In genomic region chr10:77418138-77418537, GRCm38 (mm10) we compare ENCODE assay signal across 8 mouse cellular contexts. TPM values are rescaled to one million over a fixed set of nuclear protein-coding genes. Genes with fewer than 3 reads are reported as not detected.
A peak's percentile ranks its signal among the peaks of the same experiment; 100 is the strongest.
DNase-seq lines count a peak whose midpoint lies in the region; ATAC-seq and TF ChIP-seq lines count a peak whose summit lies in the region.

Gene Adarb1, minus strand, starts transcription at chr10:77418270.

- WGBS in heart, embryonic 10.5 days, result under 1% methylated on average over 55 of the region's 57 CpGs
- WGBS in kidney, embryonic 14.5 days, result under 1% methylated on average over 49 of the region's 57 CpGs
- WGBS in limb, embryonic 14.5 days, result under 1% methylated on average over 48 of the region's 57 CpGs
- WGBS in midbrain, embryonic 16.5 days, result under 1% methylated on average over 57 of the region's 57 CpGs
- under 1% methylated on average over 55 of the region's 57 CpGs for WGBS in spleen, adult 2 months

- no peaks in the 10 kb centered on the region for H3K27me3 ChIP-seq in C2C12 (ENCODE audit: control insufficient read depth, insufficient read depth, insufficient read length)
- H3K27me3 ChIP-seq in heart, embryonic 10.5 days (ENCODE audit: insufficient read depth, poor library complexity, severe bottlenecking), result peaks cover 12% of the 10 kb centered on the region
- peaks cover 18% of the 10 kb centered on the region for H3K27me3 ChIP-seq in kidney, embryonic 14.5 days (ENCODE audit: control insufficient read depth, insufficient read depth, low read length)
- peaks cover 18% of the 10 kb centered on the region for H3K27me3 ChIP-seq in limb, embryonic 14.5 days (ENCODE audit: control insufficient read depth, insufficient read depth, low read length)
- H3K27me3 ChIP-seq in midbrain, embryonic 16.5 days (ENCODE audit: control insufficient read depth, insufficient read depth, low read depth, low read length), result peaks cover 7% of the 10 kb centered on the region; the same call in 1 of the 2 replicates
- H3K27me3 ChIP-seq in spleen, adult 2 months (ENCODE audit: control insufficient read depth, insufficient read depth, low read length), result peaks cover 3% of the 10 kb centered on the region; the same call in 1 of the 2 replicates

- ATAC-seq in erythroblast, adult 5-6 weeks (replicated peaks; ENCODE audit: low FRiP score, poor library complexity, severe bottlenecking), result peak; percentile 70
- ATAC-seq in kidney, embryonic 14.5 days (ENCODE audit: low FRiP score, low TSS enrichment), result peak; percentile 95
- peak; percentile 95 for ATAC-seq in limb, embryonic 14.5 days (ENCODE audit: low FRiP score, low read depth)
- ATAC-seq in midbrain, embryonic 16.5 days, result peak; percentile 95

- no peaks in the 10 kb centered on the region for H3K9me3 ChIP-seq in heart, embryonic 10.5 days
- H3K9me3 ChIP-seq in kidney, embryonic 14.5 days (ENCODE audit: control insufficient read depth, low read length), result no peaks in the 10 kb centered on the region
- H3K9me3 ChIP-seq in limb, embryonic 14.5 days (ENCODE audit: control insufficient read depth, low read length), result no peaks in the 10 kb centered on the region
- no peaks in the 10 kb centered on the region for H3K9me3 ChIP-seq in midbrain, embryonic 16.5 days (replicated peaks; ENCODE audit: control insufficient read depth, low read length, poor library complexity, severe bottlenecking)

- no peaks in the 10 kb centered on the region for H3K36me3 ChIP-seq in C2C12 (ENCODE audit: control insufficient read depth, insufficient read depth)
- 0 out of 2 replicates have a peak, but pooled peaks cover 8% of the 10 kb centered on the region for H3K36me3 ChIP-seq in heart, embryonic 10.5 days
- H3K36me3 ChIP-seq in kidney, embryonic 14.5 days (ENCODE audit: control insufficient read depth, insufficient read depth, low read length), result no peaks in the 10 kb centered on the region
- H3K36me3 ChIP-seq in limb, embryonic 14.5 days (ENCODE audit: control insufficient read depth, insufficient read depth, low read length), result no peaks in the 10 kb centered on the region
- no peaks in the 10 kb centered on the region for H3K36me3 ChIP-seq in midbrain, embryonic 16.5 days (ENCODE audit: control insufficient read depth, insufficient read depth, low read length)
- no peaks in the 10 kb centered on the region for H3K36me3 ChIP-seq in spleen, adult 2 months (ENCODE audit: control insufficient read depth, insufficient read depth, low read length)

- DNase-seq in brain, embryonic 14.5 days (ENCODE audit: low read depth), result peak; percentile 95
- peak; percentile 94 for DNase-seq in heart, embryonic 10.5 days (ENCODE audit: low spot score)
- DNase-seq in limb, embryonic 14.5 days (ENCODE audit: low spot score), result peak; percentile 85
- peak; percentile 77 to 81 for DNase-seq in spleen, adult 2 months (ENCODE audit: low read depth in 1 of 2, low spot score in 2 of 2)

- peak within 1 kb of the TSS; percentile 77 for H3K9ac ChIP-seq in kidney, embryonic 14.5 days (ENCODE audit: low read depth, low read length)
- peak within 1 kb of the TSS; percentile 72 for H3K9ac ChIP-seq in limb, embryonic 14.5 days (ENCODE audit: low read depth, low read length, severe bottlenecking)
- H3K9ac ChIP-seq in midbrain, embryonic 16.5 days (ENCODE audit: low read depth, low read length), result peak within 1 kb of the TSS; percentile 89

- H3K79me3 ChIP-seq in C2C12 (ENCODE audit: low read depth), result peaks cover 2% of the 10 kb centered on the region

- peaks cover 38% of the 10 kb centered on the region for H3K4me1 ChIP-seq in heart, embryonic 10.5 days
- H3K4me1 ChIP-seq in kidney, embryonic 14.5 days (ENCODE audit: control insufficient read depth, insufficient read depth, low read length), result peaks cover 13% of the 10 kb centered on the region
- H3K4me1 ChIP-seq in limb, embryonic 14.5 days (ENCODE audit: control insufficient read depth, insufficient read depth, low read length), result peaks cover 9% of the 10 kb centered on the region
- peaks cover 15% of the 10 kb centered on the region for H3K4me1 ChIP-seq in midbrain, embryonic 16.5 days (ENCODE audit: control insufficient read depth, insufficient read depth, low read length)
- H3K4me1 ChIP-seq in spleen, adult 2 months (ENCODE audit: control insufficient read depth, insufficient read depth, insufficient read length), result peaks cover 8% of the 10 kb centered on the region

- TF ChIP-seq POLR2A in brain, embryonic 14.5 days (IDR thresholded peaks at IDR 0.05; ENCODE audit: borderline replicate concordance, extremely low read depth, insufficient read depth, insufficient read length, poor library complexity, severe bottlenecking), result peak; percentile 67
- TF ChIP-seq POLR2A in limb, embryonic 14.5 days (IDR thresholded peaks at IDR 0.05; ENCODE audit: borderline replicate concordance, extremely low read depth, insufficient read depth, insufficient read length), result peak; percentile 79; the same call in 1 of the 2 replicates
- no peak for TF ChIP-seq POLR2A in spleen, adult 2 months (IDR thresholded peaks at IDR 0.05; ENCODE audit: low read depth, low read length)

- peak within 1 kb of the TSS; percentile 75 for H3ac ChIP-seq in C2C12 (ENCODE audit: control insufficient read depth, insufficient read length, low read depth)

- H3K4me2 ChIP-seq in kidney, embryonic 14.5 days (replicated peaks; ENCODE audit: low read depth, low read length), result peak within 1 kb of the TSS; percentile 94
- H3K4me2 ChIP-seq in limb, embryonic 14.5 days (replicated peaks; ENCODE audit: low read depth, low read length, severe bottlenecking), result peak within 1 kb of the TSS; percentile 97
- peak within 1 kb of the TSS; percentile 90 for H3K4me2 ChIP-seq in midbrain, embryonic 16.5 days (ENCODE audit: low read length)

- no peak for TF ChIP-seq CTCF in C2C12 (IDR thresholded peaks at IDR 0.05; ENCODE audit: control insufficient read depth, insufficient read depth, insufficient read length)
- no peak for TF ChIP-seq CTCF in brain, embryonic 14.5 days (IDR thresholded peaks at IDR 0.05; ENCODE audit: borderline replicate concordance, extremely low read depth, insufficient read depth, insufficient read length)
- TF ChIP-seq CTCF in spleen, adult 2 months (IDR thresholded peaks at IDR 0.05; ENCODE audit: extremely low read depth, insufficient read depth, insufficient read length, insufficient replicate concordance), result no peak

- peak within 1 kb of the TSS; percentile 56 for H3K4me3 ChIP-seq in C2C12 (ENCODE audit: insufficient read depth, poor library complexity, severe bottlenecking)
- H3K4me3 ChIP-seq in heart, embryonic 10.5 days, result peak within 1 kb of the TSS; percentile 88
- peak within 1 kb of the TSS; percentile 86 for H3K4me3 ChIP-seq in kidney, embryonic 14.5 days (ENCODE audit: low read length)
- peak within 1 kb of the TSS; percentile 81 for H3K4me3 ChIP-seq in limb, embryonic 14.5 days (replicated peaks; ENCODE audit: low read length)
- peak within 1 kb of the TSS; percentile 85 for H3K4me3 ChIP-seq in midbrain, embryonic 16.5 days (ENCODE audit: low read depth, low read length)
- H3K4me3 ChIP-seq in spleen, adult 2 months (ENCODE audit: extremely low read depth, insufficient read depth, insufficient read length), result peak within 1 kb of the TSS; percentile 63

- H3K79me2 ChIP-seq in C2C12 (ENCODE audit: control insufficient read depth, insufficient read depth), result peaks cover 20% of the 10 kb centered on the region

- peak within 1 kb of the TSS; percentile 88 for H3K27ac ChIP-seq in heart, embryonic 10.5 days
- H3K27ac ChIP-seq in kidney, embryonic 14.5 days (ENCODE audit: low read depth, low read length), result no peak within 1 kb of the TSS
- H3K27ac ChIP-seq in limb, embryonic 14.5 days (replicated peaks; ENCODE audit: low read depth, low read length), result no peak within 1 kb of the TSS
- peak within 1 kb of the TSS; percentile 81 for H3K27ac ChIP-seq in midbrain, embryonic 16.5 days (ENCODE audit: low read length)
- peak within 1 kb of the TSS; percentile 26; the same call in 1 of the 2 replicates for H3K27ac ChIP-seq in spleen, adult 2 months (ENCODE audit: insufficient read depth, low read length)

TF ChIP-seq in C2C12, 6 proteins besides CTCF, POLR2A, EP300 and RAD21:
- TF ChIP-seq MYOG (IDR thresholded peaks at IDR 0.05; ENCODE audit: control insufficient read depth, extremely low read depth, insufficient read length) (no peak), MYOD1 (IDR thresholded peaks at IDR 0.05; ENCODE audit: control insufficient read depth, insufficient read length, low read depth) (no peak), FOSL1 (IDR thresholded peaks at IDR 0.05; ENCODE audit: insufficient read depth, low read length, poor library complexity, severe bottlenecking) (no peak), USF1 (IDR thresholded peaks at IDR 0.05; ENCODE audit: low read depth) (no peak), MAX (IDR thresholded peaks at IDR 0.05) (peak; percentile 79), CEBPB (IDR thresholded peaks at IDR 0.05; ENCODE audit: low read depth) (no peak)

RNA-seq across cellular contexts. Expression of gene Adarb1, which starts in this region (rescaled TPM):
- 3.3 TPM for polyA plus RNA-seq in C2C12 (2012; fragmentation: generic; extraction: Trizol)
- polyA plus RNA-seq in brain, embryonic 14.5 days (2012; rRNA removed), result 18.0 and 22.4 TPM in 2 replicates
- total RNA-seq in erythroblast, adult 5-6 weeks (2015; ENCODE audit: low replicate concordance), result not detected in 2 replicates
- total RNA-seq in erythroblast, adult 5-6 weeks (2017; ENCODE audit: low replicate concordance), result not detected in 2 replicates
- polyA plus RNA-seq in heart, embryonic 10.5 days (2016; fragmentation: Nextera tagmentation; extraction: Ambion mirVana), result 9.2 and 9.9 TPM in 2 replicates
- polyA plus RNA-seq in kidney, embryonic 14.5 days (2014; fragmentation: Nextera tagmentation; extraction: Ambion mirVana), result 5.1 and 7.3 TPM in 2 replicates
- polyA plus RNA-seq in limb, embryonic 14.5 days (2012; rRNA removed), result 7.4 and 8.2 TPM in 2 replicates
- polyA plus RNA-seq in limb, embryonic 14.5 days (2014; fragmentation: Nextera tagmentation; extraction: Ambion mirVana), result 3.5 and 3.6 TPM in 2 replicates
- 16.9 and 18.2 TPM in 2 replicates for polyA plus RNA-seq in midbrain, embryonic 16.5 days (2015; fragmentation: Nextera tagmentation; extraction: Ambion mirVana)
- polyA plus RNA-seq in spleen, adult 2 months (2012; rRNA removed), result 2.2 and 2.7 TPM in 2 replicates

Comparison
In these comparisons a context has a peak if more than half of its experiments do, and no peak if none do; other contexts are left out.
1. Peak in ATAC-seq in erythroblast, adult 5-6 weeks; RNA of the gene not detected or under 1 TPM.
2. H3K27ac ChIP-seq: peak in heart, embryonic 10.5 days (single experiment), midbrain, embryonic 16.5 days (single experiment) and spleen, adult 2 months (single experiment); none in kidney, embryonic 14.5 days (single experiment) and limb, embryonic 14.5 days (single experiment).
3. Peak in every context shown above with its lines, with median percentiles within 50 percentile points of each other: H3K4me3 ChIP-seq, DNase-seq, ATAC-seq, H3K4me2 ChIP-seq and H3K9ac ChIP-seq.